Mouse (Mus musculus) adrenal gland, adult 10 weeks (tissue): ENCODE data around the gene Zfp867. TPM values are rescaled to one million over a fixed set of nuclear protein-coding genes. Genes with fewer than 3 reads are reported as not detected.

Source experiments
- polyA plus RNA-seq: library from polyadenylated mRNA; stranded (reverse); fragments of 350-450 nt; fragmentation: Illumina TruSeq; extraction: RNeasy Lipid Tissue Mini Kit (QIAGEN cat#74804); gene quantifications from one replicate; pipeline ENCODE4 v1.2.3, GENCODE M21; 2014; ENCODE audit warnings: low read depth, low replicate concordance

Zfp867 gene
- polyA plus RNA-seq: 11.1 TPM

DNA sequence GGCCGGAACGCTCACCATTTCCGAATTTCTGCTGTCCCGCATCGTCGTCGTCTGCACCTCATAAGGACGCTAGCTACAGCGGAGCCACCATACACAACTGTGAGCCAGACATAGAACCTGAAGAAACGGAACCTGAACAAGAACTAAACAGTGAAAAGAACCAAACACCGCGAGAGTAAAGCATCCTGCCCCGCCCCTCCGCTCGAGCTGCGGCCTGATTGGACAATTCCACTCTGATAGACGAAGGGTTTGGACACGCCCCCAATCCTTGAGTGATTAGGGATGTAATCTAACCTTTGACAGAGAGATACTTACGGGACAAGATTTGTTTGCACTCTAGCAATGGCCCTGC lies at the start of gene Zfp867:
TSS of gene Zfp867 (minus strand) at position 149 of the 352 bp plus-strand sequence.

DNA sequence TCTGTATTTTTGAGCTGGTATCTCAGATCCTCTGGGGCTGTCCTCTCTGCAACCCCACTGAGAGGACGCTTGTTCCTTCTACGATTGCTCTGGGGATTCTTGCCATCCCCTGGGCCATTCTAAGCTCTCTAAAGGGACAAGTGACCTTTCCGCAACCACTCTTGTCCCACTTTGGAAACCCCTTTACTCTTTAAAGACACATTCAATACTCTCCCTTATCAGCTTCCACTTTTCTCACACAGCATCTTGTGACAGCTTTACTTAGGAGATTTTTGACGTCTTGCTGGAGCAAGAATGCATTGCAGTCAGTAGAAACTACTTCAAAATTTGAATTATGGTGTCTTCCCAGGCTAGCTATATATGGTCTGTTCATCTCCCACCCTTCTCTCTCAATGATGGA lies 21.2 kb downstream of the Zfp867 start, which contains the start of gene Snap47:
TSS of gene Snap47 (minus strand) at position 101 of the 400 bp plus-strand sequence.

GRCm38 (mm10) chr11:59449741-59450229 lies 22.5 kb downstream of the Zfp867 start, which contains the start of gene Jmjd4:
Gene Jmjd4, plus strand, starts transcription at chr11:59450045.

Other genes starting within 250 kb of the Zfp867 start
- gene Arf1, start 244.2 kb downstream of the Zfp867 start, polyA plus RNA-seq: 317 TPM
- gene Wnt3a, start 181.7 kb downstream of the Zfp867 start, polyA plus RNA-seq: not detected
- 0.52 TPM for gene Wnt9a, start 165.5 kb downstream of the Zfp867 start, polyA plus RNA-seq
- not detected for gene Prss38, start 96.8 kb downstream of the Zfp867 start, polyA plus RNA-seq
- 11.6 TPM for gene Jmjd4, start 22.4 kb downstream of the Zfp867 start, polyA plus RNA-seq
- gene Snap47, start 21.3 kb downstream of the Zfp867 start, polyA plus RNA-seq: 56.9 TPM
- 2.8 TPM for gene Zkscan17, start 54.3 kb upstream of the Zfp867 start, polyA plus RNA-seq
- 0.17 TPM for gene Nlrp3, start 69.1 kb upstream of the Zfp867 start, polyA plus RNA-seq
- not detected for gene Olfr222, start 103.8 kb upstream of the Zfp867 start, polyA plus RNA-seq
- gene Olfr223, start 120.8 kb upstream of the Zfp867 start, polyA plus RNA-seq: not detected
- gene Mprip, start 188.8 kb upstream of the Zfp867 start, polyA plus RNA-seq: 25.6 TPM